Mouse (Mus musculus): ENCODE data around the gene Lyrm9.
"Not testable (repeated sequence)": the region's sequence is repeated elsewhere in the genome, so short reads cannot be mapped to it uniquely, and the experiment has no call there.

The Lyrm9 gene

DNA sequence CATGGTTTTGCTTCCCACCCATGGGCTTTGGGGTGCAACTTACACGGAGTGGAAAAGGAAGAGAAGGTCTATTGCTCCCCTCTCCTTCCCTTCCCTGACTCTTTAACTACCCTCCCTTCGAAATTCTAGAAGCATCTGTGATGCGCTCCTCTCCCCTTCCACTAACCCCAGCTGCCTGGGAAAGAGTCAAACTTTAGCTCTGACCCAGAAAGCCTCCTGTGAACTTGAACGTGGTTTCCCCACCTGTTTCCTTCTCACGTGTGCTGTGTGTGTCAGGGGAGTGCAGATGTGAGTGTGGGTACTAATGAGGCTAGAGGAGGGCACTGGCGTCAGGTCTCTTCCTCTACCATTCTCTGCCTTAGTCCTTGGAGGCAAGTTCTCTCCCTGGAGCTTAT lies 25.5 kb downstream of the Lyrm9 start:
- no peak for DNase-seq (ENCODE audit: low spot score)

GRCm38 (mm10) chr11:78852529-78852928 lies 26.1 kb downstream of the Lyrm9 start:
- no peak for DNase-seq (ENCODE audit: low spot score)

DNA sequence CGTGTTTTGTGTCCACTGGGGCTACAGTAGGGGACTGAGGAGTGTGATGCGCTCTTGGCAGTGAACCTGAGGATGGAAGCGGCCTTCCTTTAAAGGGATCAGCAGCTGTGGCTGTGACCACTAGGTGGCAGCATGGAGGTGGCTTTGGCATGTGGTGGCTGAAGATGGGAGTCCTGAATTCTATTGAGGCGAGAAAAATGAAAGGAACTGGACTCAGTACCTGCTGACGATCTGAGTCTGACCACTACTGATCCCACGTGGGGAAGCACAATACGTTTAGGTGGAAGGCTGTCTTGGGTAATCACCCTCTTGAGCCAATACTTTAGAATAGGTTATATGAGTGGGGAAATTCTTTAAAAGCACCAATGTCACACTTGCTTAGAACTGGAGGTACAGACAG lies 29.9 kb downstream of the Lyrm9 start:
- DNase-seq (ENCODE audit: low spot score) = peak; percentile 87

GRCm38 (mm10) chr11:78857611-78858010 lies 31.2 kb downstream of the Lyrm9 start:
- no peak for DNase-seq (ENCODE audit: low spot score)

GRCm38 (mm10) chr11:78863898-78864297 lies 37.5 kb downstream of the Lyrm9 start:
- DNase-seq (ENCODE audit: low spot score) = no peak

- no peak for DNase-seq (ENCODE audit: low spot score)
These were observed 38.3 kb downstream of the Lyrm9 start for GRCm38 (mm10) chr11:78864567-78865278.

DNA sequence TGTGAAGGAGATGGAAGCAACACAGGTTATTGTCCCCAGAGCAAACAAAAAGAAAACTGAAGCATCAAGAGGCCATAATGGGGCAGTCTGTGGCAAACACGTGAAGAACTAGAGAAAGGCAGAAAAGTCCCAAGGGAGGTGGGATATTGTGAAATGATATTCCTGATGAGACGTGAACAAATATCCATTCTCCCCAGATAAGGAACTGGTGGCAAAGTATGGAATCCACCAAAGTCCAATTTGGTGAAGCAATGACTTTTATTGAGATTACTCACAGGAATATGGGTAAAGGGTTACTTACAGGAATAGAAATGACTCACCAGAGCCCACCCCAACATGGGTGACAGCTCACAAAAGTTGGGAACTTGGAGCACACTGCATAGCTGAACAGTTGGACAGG lies 38.9 kb downstream of the Lyrm9 start:
- DNase-seq (ENCODE audit: low spot score) = no peak

DNA sequence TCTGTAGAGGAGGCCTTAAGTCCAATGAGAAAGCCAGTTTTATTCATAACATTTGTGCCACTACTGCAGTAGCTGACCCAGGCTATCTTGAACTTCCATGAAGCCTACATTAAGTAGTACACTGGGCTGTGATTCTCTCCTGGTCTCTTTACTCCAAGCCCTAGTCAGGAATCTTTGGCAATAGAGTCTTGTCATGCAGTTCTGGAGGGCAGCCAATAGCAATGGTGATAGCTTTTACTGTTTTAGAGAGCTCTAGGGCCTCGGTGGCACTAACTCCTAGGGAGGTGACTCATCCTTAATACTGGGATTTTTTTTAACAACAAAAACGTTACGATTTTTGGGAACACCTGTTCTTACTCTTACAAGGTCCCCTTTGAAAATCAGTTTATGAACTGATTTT lies 40.1 kb downstream of the Lyrm9 start:
- peak; percentile 68 for DNase-seq (ENCODE audit: low spot score)

GRCm38 (mm10) chr11:78867696-78868095 lies 41.3 kb downstream of the Lyrm9 start:
- DNase-seq (ENCODE audit: low spot score) = no peak

DNA sequence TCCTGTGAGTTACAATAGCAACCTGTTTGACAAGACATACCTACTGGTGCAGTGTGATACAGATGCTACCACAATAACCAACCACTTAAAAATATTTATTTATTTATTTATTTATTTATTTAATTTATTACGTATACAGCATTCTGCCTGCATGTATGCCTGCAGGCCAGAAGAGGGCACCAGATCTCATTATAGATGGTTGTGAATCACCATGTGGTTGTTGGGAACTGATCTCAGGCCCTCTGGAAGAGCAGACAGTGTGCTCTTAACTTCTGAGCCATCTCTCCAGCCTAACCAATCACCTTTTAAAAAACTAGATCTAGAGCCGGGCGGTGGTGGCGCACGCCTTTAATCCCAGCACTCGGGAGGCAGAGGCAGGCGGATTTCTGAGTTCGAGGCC lies 42.8 kb downstream of the Lyrm9 start:
- DNase-seq (ENCODE audit: low spot score) = not testable (repeated sequence)

- DNase-seq (ENCODE audit: low spot score) = no peak
These were observed 44.5 kb downstream of the Lyrm9 start for GRCm38 (mm10) chr11:78870891-78871290.

DNA sequence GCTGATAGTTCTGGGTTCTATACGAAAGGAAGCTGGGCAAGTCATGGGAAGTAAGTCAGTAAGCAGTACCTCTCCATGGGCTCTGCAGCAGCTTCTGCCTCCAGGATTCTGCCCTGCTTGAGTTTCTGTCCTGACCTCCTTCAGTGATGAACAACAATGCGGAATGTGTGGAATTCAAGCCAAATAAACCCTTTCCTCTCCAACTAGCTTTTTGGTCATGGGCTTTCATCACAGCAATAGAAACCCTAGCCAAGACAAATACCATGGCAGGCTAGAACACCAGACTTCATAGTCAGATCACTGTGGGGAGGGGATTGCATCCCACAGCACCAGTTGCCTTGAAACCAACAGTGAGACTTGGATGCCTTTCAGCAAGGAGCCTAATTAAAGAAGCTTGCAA lies 46.4 kb downstream of the Lyrm9 start:
- DNase-seq (ENCODE audit: low spot score) = no peak

GRCm38 (mm10) chr11:78879727-78880126 lies 53.3 kb downstream of the Lyrm9 start:
- DNase-seq (ENCODE audit: low spot score) = no peak

GRCm38 (mm10) chr11:78886693-78887092 lies 60.3 kb downstream of the Lyrm9 start:
- DNase-seq (ENCODE audit: low spot score) = no peak

GRCm38 (mm10) chr11:78887102-78887971 lies 61.0 kb downstream of the Lyrm9 start:
- DNase-seq (ENCODE audit: low spot score) = peak; percentile 98

GRCm38 (mm10) chr11:78889156-78889555 lies 62.8 kb downstream of the Lyrm9 start:
- DNase-seq (ENCODE audit: low spot score) = no peak

All from adipocyte (in vitro differentiated cells).